Mouse (Mus musculus) midbrain, embryonic 10.5 days (tissue): Measurements from ENCODE around the gene Selenom. TPM values are rescaled to one million over a fixed set of nuclear protein-coding genes. Genes with fewer than 3 reads are reported as not detected.

Source experiments
- DNase-seq: peaks from one replicate; pipeline ENCODE4 v3.0.0-alpha.2; 2017; ENCODE audit warnings: low spot score
- H3K27ac ChIP-seq: fragments of 300-500 bp; sonication (generic); replicated peaks from 2 replicates; pipeline ENCODE4 v1.5.1; 2016; ENCODE audit warnings: mild to moderate bottlenecking
- H3K27me3 ChIP-seq: fragments of 300-500 bp; sonication (generic); 2 replicates; pipeline ENCODE4 v1.6.1; 2016; ENCODE audit warnings: low read depth, mild to moderate bottlenecking; ENCODE audit not compliant: poor library complexity, severe bottlenecking
- H3K36me3 ChIP-seq: fragments of 300-500 bp; sonication (generic); 2 replicates; pipeline ENCODE4 v1.6.1; 2016; ENCODE audit warnings: mild to moderate bottlenecking, moderate library complexity
- H3K4me1 ChIP-seq: fragments of 300-500 bp; sonication (generic); 2 replicates; pipeline ENCODE4 v1.6.1; 2016
- H3K4me3 ChIP-seq: fragments of 300-500 bp; sonication (generic); 2 replicates; pipeline ENCODE4 v1.5.1; 2016; ENCODE audit warnings: mild to moderate bottlenecking, moderate library complexity
- H3K9me3 ChIP-seq: fragments of 300-500 bp; sonication (generic); replicated peaks from 2 replicates; pipeline ENCODE4 v1.6.1; 2016; ENCODE audit warnings: mild to moderate bottlenecking
- WGBS: fragments of 180-500 bp; shearing (Covaris S2); methylation state at CpG from one replicate; pipeline ENCODE4 v1.1.7; 2016; 5-methylcytosine and 5-hydroxymethylcytosine counted together
- polyA plus RNA-seq: library from polyadenylated mRNA; unstranded; fragments of >200 nt; fragmentation: Nextera tagmentation; extraction: Ambion mirVana; gene quantifications from 2 replicates; pipeline ENCODE4 v1.2.1, GENCODE M21; 2016

Selenom gene
- polyA plus RNA-seq, 1 experiment from 2014 or later: 43.8 TPM

GRCm38 (mm10) chr11:3516859-3517845, 2.7 kb downstream of the Selenom start:
- Histone ChIP-seq H3K36me3 (peaks cover 21% of the 10 kb centered on the region), H3K4me1 (peaks cover 34% of the 10 kb centered on the region), H3K27me3 (peaks cover 40% of the 10 kb centered on the region), H3K9me3 (no peaks in the 10 kb centered on the region), H3K27ac (no peak overlapping the region), H3K4me3 (peak overlapping the region; percentile 56)
- WGBS: 2% methylated on average over 50 of the region's 50 CpGs
- peak; percentile 47 for DNase-seq

- 54% methylated on average over 13 of the region's 13 CpGs for WGBS
- no peak overlapping the region for H3K27ac ChIP-seq
- no peak for DNase-seq
- H3K4me3 ChIP-seq: peak overlapping the region; percentile 56
- no peaks in the 10 kb centered on the region for H3K9me3 ChIP-seq
- peaks cover 30% of the 10 kb centered on the region for H3K36me3 ChIP-seq
- peaks cover 40% of the 10 kb centered on the region for H3K27me3 ChIP-seq
- H3K4me1 ChIP-seq: peaks cover 34% of the 10 kb centered on the region
Measured at GRCm38 (mm10) chr11:3517846-3518732, 3.6 kb downstream of the Selenom start.

DNA sequence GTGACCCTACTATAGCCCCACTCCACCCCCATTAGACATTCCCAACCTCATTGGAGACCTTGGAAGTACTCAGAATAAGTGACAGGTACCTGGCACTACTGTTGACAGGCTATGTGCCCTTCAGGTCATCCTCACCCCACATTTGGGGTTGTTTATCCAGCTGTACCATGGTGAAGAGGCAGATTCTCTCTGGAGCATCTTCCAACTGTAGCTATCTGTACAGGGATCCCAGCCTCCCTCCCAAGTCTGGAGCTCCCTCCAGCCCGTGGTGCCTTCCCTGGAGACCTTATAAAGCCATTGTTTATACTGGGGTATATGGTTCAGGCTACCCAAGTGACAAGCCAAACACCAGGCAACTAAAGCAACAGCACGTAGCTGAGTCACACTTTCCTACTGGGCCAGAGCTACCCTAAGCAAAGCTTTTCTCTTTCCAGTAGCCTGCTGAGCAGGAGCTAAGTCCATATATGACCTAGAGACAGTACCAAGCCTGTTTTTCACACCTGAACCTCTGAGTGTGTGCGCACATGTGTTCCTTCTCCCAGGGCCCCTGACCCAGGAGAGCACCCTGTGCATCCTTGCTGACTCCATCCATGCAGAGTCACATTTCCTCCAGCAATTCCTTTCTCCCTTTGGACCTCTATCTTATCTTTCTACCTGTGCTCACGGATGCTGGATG, 4.7 kb downstream of the Selenom start:
- H3K9me3 ChIP-seq: no peaks in the 10 kb centered on the region
- H3K27me3 ChIP-seq: peaks cover 40% of the 10 kb centered on the region
- H3K4me3 ChIP-seq: no peak overlapping the region
- DNase-seq: no peak
- peaks cover 30% of the 10 kb centered on the region for H3K4me1 ChIP-seq
- H3K36me3 ChIP-seq: peaks cover 40% of the 10 kb centered on the region
- no peak overlapping the region for H3K27ac ChIP-seq
- WGBS: 82% methylated on average over 4 of the region's 4 CpGs

GRCm38 (mm10) chr11:3519756-3520398, 5.4 kb downstream of the Selenom start:
- peaks cover 47% of the 10 kb centered on the region for H3K36me3 ChIP-seq
- H3K4me3 ChIP-seq: no peak overlapping the region
- H3K4me1 ChIP-seq: peaks cover 25% of the 10 kb centered on the region
- H3K27ac ChIP-seq: no peak overlapping the region
- DNase-seq: no peak
- peaks cover 39% of the 10 kb centered on the region for H3K27me3 ChIP-seq
- WGBS: 83% methylated on average over 11 of the region's 11 CpGs
- H3K9me3 ChIP-seq: no peaks in the 10 kb centered on the region

GRCm38 (mm10) chr11:3520919-3521318, 6.4 kb downstream of the Selenom start:
- Histone ChIP-seq H3K4me3 (no peak overlapping the region), H3K9me3 (no peaks in the 10 kb centered on the region)
- no peak for DNase-seq

GRCm38 (mm10) chr11:3521339-3522224, 7.1 kb downstream of the Selenom start:
- DNase-seq: no peak
- WGBS: 87% methylated on average over 23 of the region's 23 CpGs
- peaks cover 14% of the 10 kb centered on the region for H3K4me1 ChIP-seq
- H3K9me3 ChIP-seq: no peaks in the 10 kb centered on the region
- H3K4me3 ChIP-seq: no peak overlapping the region
- H3K27ac ChIP-seq: no peak overlapping the region
- H3K36me3 ChIP-seq: peaks cover 64% of the 10 kb centered on the region
- H3K27me3 ChIP-seq: peaks cover 22% of the 10 kb centered on the region

More at GRCm38 (mm10) chr11:3520919-3521318, 6.4 kb downstream of the Selenom start:
- H3K27ac ChIP-seq: no peak overlapping the region
- WGBS: 90% methylated on average over 13 of the region's 14 CpGs
- peaks cover 29% of the 10 kb centered on the region for H3K27me3 ChIP-seq
- H3K36me3 ChIP-seq: peaks cover 58% of the 10 kb centered on the region
- peaks cover 15% of the 10 kb centered on the region for H3K4me1 ChIP-seq

DNA sequence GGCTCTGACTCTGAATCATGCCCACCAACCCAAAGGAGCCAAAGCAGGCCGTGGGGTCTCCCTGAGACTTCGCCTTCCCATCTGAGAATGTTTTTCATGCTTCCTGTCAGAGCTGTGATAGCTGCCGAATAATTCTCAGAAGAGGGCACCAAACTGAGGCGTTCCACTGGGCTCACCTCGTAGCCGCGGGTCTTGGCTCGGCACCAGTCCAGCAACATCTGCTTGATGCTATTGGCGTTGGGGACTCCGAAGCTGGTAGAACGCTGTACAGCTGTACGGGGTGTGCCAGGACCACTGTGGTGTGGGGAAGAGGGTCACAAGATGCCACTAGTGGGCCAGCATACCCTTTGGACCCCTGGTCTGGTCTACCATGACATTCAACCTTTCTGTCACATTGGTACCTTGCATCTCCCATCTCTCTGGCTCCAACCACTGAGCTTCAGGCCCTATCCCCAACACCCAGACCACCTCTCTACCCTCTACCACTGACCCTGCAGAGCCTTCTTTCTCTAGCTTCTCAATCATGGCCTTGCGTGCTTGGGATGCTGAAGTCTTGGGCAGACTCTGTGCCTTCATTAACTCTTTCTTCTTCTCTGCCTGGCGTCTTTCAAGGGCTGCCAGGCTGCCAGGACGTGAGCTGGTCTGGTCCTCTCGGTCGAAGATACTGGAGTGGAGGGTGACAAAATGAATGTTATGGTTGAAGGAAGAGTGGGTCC, 8.0 kb downstream of the Selenom start:
- Histone ChIP-seq H3K27ac (no peak overlapping the region), H3K4me3 (no peak overlapping the region), H3K9me3 (no peaks in the 10 kb centered on the region), H3K4me1 (peaks cover 6% of the 10 kb centered on the region), H3K27me3 (peaks cover 14% of the 10 kb centered on the region), H3K36me3 (peaks cover 73% of the 10 kb centered on the region)
- no peak for DNase-seq
- 95% methylated on average over 17 of the region's 17 CpGs for WGBS

GRCm38 (mm10) chr11:3523840-3524582, 9.5 kb downstream of the Selenom start:
- H3K27ac ChIP-seq: no peak overlapping the region
- no peak for DNase-seq
- WGBS: 78% methylated on average over 7 of the region's 7 CpGs
- H3K27me3 ChIP-seq: no peaks in the 10 kb centered on the region
- no peaks in the 10 kb centered on the region for H3K9me3 ChIP-seq
- no peak overlapping the region for H3K4me3 ChIP-seq
- H3K36me3 ChIP-seq: peaks cover 88% of the 10 kb centered on the region
- H3K4me1 ChIP-seq: peaks cover 7% of the 10 kb centered on the region

GRCm38 (mm10) chr11:3525560-3525959, 11.1 kb downstream of the Selenom start:
- Histone ChIP-seq H3K4me3 (no peak overlapping the region), H3K27me3 (no peaks in the 10 kb centered on the region), H3K9me3 (no peaks in the 10 kb centered on the region), H3K4me1 (peaks cover 7% of the 10 kb centered on the region), H3K36me3 (peaks cover 99% of the 10 kb centered on the region), H3K27ac (no peak overlapping the region)
- WGBS: 82% methylated on average over 4 of the region's 4 CpGs
- no peak for DNase-seq

- no peak for DNase-seq
- H3K4me3 ChIP-seq: no peak overlapping the region
- peaks cover 7% of the 10 kb centered on the region for H3K4me1 ChIP-seq
- WGBS: 82% methylated on average over 9 of the region's 9 CpGs
- H3K9me3 ChIP-seq: no peaks in the 10 kb centered on the region
- H3K36me3 ChIP-seq: peaks cover 99% of the 10 kb centered on the region
- H3K27me3 ChIP-seq: no peaks in the 10 kb centered on the region
- H3K27ac ChIP-seq: no peak overlapping the region
Measured at GRCm38 (mm10) chr11:3526207-3526606, 11.7 kb downstream of the Selenom start.
